Mouse (Mus musculus) olfactory bulb, adult 2 months (tissue): ENCODE data around the gene Dbndd1.

Experiments used
- CTCF ChIP-seq: fragments of 200-500 bp; IDR thresholded peaks from 2 replicates; pipeline ENCODE4 v1.5.1; 2012; ENCODE audit warnings: low read depth, mild to moderate bottlenecking, low read length, moderate library complexity; ENCODE audit not compliant: insufficient read depth
- POLR2A ChIP-seq: fragments of 200-500 bp; IDR thresholded peaks from 2 replicates; pipeline ENCODE4 v1.6.1; 2012; ENCODE audit warnings: mild to moderate bottlenecking, low read depth, low read length, moderate library complexity; ENCODE audit not compliant: insufficient read depth

DNA sequence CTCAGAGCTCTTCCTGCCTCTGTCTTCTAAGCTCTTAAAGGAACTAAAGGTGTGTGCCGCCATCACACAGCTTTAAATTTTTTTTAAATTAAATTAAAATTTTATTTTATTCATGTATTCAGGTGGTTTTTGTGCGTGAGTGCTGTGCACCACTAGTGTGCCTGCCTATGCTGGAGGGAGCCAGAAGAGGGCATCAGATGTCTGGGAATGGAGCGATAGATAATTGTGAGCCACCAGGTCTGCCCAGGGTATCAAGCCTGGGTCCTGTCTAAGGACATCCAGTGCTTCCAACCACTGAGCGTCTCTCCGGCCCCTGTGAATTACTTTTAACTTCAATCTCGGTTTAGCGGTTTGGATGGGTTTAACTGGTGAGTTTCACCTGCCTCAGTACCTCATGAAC is 32.6 kb downstream of the Dbndd1 start:
- TF ChIP-seq CTCF: no peak
- TF ChIP-seq POLR2A: no peak
